Mouse (Mus musculus) CH12.LX (cell line): ENCODE data around the gene Tmed5. TPM values are rescaled to one million over a fixed set of nuclear protein-coding genes. Genes with fewer than 3 reads are reported as not detected.

ENCODE experiments used
- DNase-seq: peaks from one replicate; pipeline ENCODE4 v3.0.0-alpha.2; 2013; ENCODE audit errors: extremely low read depth
- H3K27ac ChIP-seq: 2 replicates; pipeline ENCODE4 v1.5.1; 2012; ENCODE audit warnings: low read depth, mild to moderate bottlenecking, control low read depth, moderate library complexity; ENCODE audit not compliant: insufficient read depth
- H3K27me3 ChIP-seq: replicated peaks from 2 replicates; pipeline ENCODE3; 2012; ENCODE audit warnings: inconsistent platforms
- H3K36me3 ChIP-seq, 2 experiments: replicated peaks in 1 of 2; 2 replicates each; pipeline versions ENCODE3 to v1.6.1; 2012; ENCODE audit warnings: inconsistent platforms in 1 of 2, low read length in 1 of 2, mild to moderate bottlenecking in 1 of 2, mixed read lengths in 1 of 2, moderate library complexity in 1 of 2; ENCODE audit not compliant: control insufficient read depth in 1 of 2, insufficient read depth in 1 of 2
- H3K4me1 ChIP-seq, 2 experiments: 2 replicates each; pipeline ENCODE4 v1.6.1; 2012; ENCODE audit warnings: inconsistent platforms in 1 of 2, moderate library complexity in 1 of 2; ENCODE audit not compliant: insufficient read depth in 2 of 2, control insufficient read depth in 1 of 2
- H3K4me2 ChIP-seq: 2 replicates; pipeline ENCODE4 v1.6.1; 2012; ENCODE audit warnings: low read depth, mild to moderate bottlenecking, control low read depth; ENCODE audit not compliant: poor library complexity, insufficient read depth, severe bottlenecking
- H3K4me3 ChIP-seq, 3 experiments: fragments of 150-350 bp in 1 of 3; sonication (generic) in 1 of 3; replicated peaks in 1 of 3; 2 replicates each; pipeline versions ENCODE3 to v1.5.1; 2011 to 2012; ENCODE audit warnings: low read depth in 2 of 3, low read length in 2 of 3, mild to moderate bottlenecking in 2 of 3, moderate library complexity in 2 of 3, control low read depth in 1 of 3, improper control_type of control experiment in 1 of 3, inconsistent platforms in 1 of 3, mixed read lengths in 1 of 3; ENCODE audit not compliant: poor library complexity in 1 of 3
- H3K79me2 ChIP-seq: replicated peaks from 2 replicates; pipeline ENCODE4 v1.6.1; 2012; ENCODE audit warnings: mild to moderate bottlenecking, moderate library complexity; ENCODE audit not compliant: control insufficient read depth, poor library complexity, insufficient read depth, severe bottlenecking; ENCODE audit errors: extremely low read depth
- H3K9ac ChIP-seq: 2 replicates; pipeline ENCODE4 v1.6.1; 2012; ENCODE audit warnings: low read depth, mild to moderate bottlenecking, control low read depth, moderate library complexity; ENCODE audit not compliant: insufficient read depth
- H3K9me3 ChIP-seq: replicated peaks from 2 replicates; pipeline ENCODE3; 2012; ENCODE audit warnings: low read length, inconsistent platforms, mixed read lengths
- BHLHE40 ChIP-seq: IDR thresholded peaks from 2 replicates; pipeline ENCODE4 v1.6.1; 2011; ENCODE audit warnings: mild to moderate bottlenecking, low read depth, low read length, improper control_type of control experiment
- CHD2 ChIP-seq: IDR thresholded peaks from 2 replicates; pipeline ENCODE4 v1.6.1; 2011; ENCODE audit warnings: low read length, improper control_type of control experiment
- EP300 ChIP-seq: IDR thresholded peaks from 2 replicates; pipeline ENCODE4 v1.6.1; 2011; ENCODE audit warnings: low read length, improper control_type of control experiment
- ETS1 ChIP-seq: conservative IDR thresholded peaks from 2 replicates; pipeline ENCODE4 v1.6.1; 2012; ENCODE audit warnings: low read depth, mild to moderate bottlenecking, inconsistent platforms, low read length, improper control_type of control experiment, moderate library complexity
- GABPA ChIP-seq: IDR thresholded peaks from 2 replicates; pipeline ENCODE4 v1.6.1; 2012; ENCODE audit warnings: low read depth, low read length, improper control_type of control experiment, inconsistent platforms; ENCODE audit not compliant: insufficient replicate concordance
- JUN ChIP-seq: IDR thresholded peaks from 2 replicates; pipeline ENCODE4 v1.6.1; 2011; ENCODE audit warnings: low read depth, mild to moderate bottlenecking, low read length, improper control_type of control experiment, moderate library complexity; ENCODE audit not compliant: insufficient read depth
- JUND ChIP-seq: conservative IDR thresholded peaks from 2 replicates; pipeline ENCODE4 v1.6.1; 2011; ENCODE audit warnings: low read depth, low read length, improper control_type of control experiment
- KAT2A ChIP-seq: IDR thresholded peaks from 2 replicates; pipeline ENCODE4 v1.6.1; 2012; ENCODE audit warnings: low read length, improper control_type of control experiment, inconsistent platforms; ENCODE audit not compliant: insufficient replicate concordance
- MAFK ChIP-seq: IDR thresholded peaks from 2 replicates; pipeline ENCODE4 v1.6.1; 2011; ENCODE audit warnings: low read length, improper control_type of control experiment; ENCODE audit not compliant: insufficient replicate concordance
- MAX ChIP-seq: IDR thresholded peaks from 2 replicates; pipeline ENCODE4 v1.6.1; 2011; ENCODE audit warnings: low read length, improper control_type of control experiment
- MAZ ChIP-seq: IDR thresholded peaks from 2 replicates; pipeline ENCODE4 v1.6.1; 2012; ENCODE audit warnings: low read depth, mild to moderate bottlenecking, inconsistent platforms, low read length, improper control_type of control experiment, moderate library complexity
- MEF2A ChIP-seq: IDR thresholded peaks from 2 replicates; pipeline ENCODE4 v1.6.1; 2014; ENCODE audit warnings: low read depth, mild to moderate bottlenecking, inconsistent platforms, low read length, improper control_type of control experiment, borderline replicate concordance
- MYC ChIP-seq: IDR thresholded peaks from 2 replicates; pipeline ENCODE4 v1.6.1; 2011; ENCODE audit warnings: low read depth, mild to moderate bottlenecking, improper control_type of control experiment, low read length
- NELFE ChIP-seq: IDR thresholded peaks from 2 replicates; pipeline ENCODE4 v1.6.1; 2011; ENCODE audit warnings: low read depth, low read length, improper control_type of control experiment
- NRF1 ChIP-seq: IDR thresholded peaks from 2 replicates; pipeline ENCODE4 v1.6.1; 2014; ENCODE audit warnings: low read depth, mild to moderate bottlenecking, inconsistent platforms, low read length, improper control_type of control experiment, moderate library complexity
- PAX5 ChIP-seq: IDR thresholded peaks from 2 replicates; pipeline ENCODE4 v1.6.1; 2012; ENCODE audit warnings: low read length, inconsistent platforms, mixed read lengths
- POLR2AphosphoS2 ChIP-seq: IDR thresholded peaks from 2 replicates; pipeline ENCODE4 v1.6.1; 2011; ENCODE audit warnings: low read depth, low read length, improper control_type of control experiment
- RAD21 ChIP-seq: IDR thresholded peaks from 2 replicates; pipeline ENCODE4 v1.6.1; 2011; ENCODE audit warnings: low read depth, mild to moderate bottlenecking, low read length, improper control_type of control experiment, moderate library complexity
- TBP ChIP-seq: conservative IDR thresholded peaks from 2 replicates; pipeline ENCODE4 v1.6.1; 2011; ENCODE audit warnings: low read depth, low read length, improper control_type of control experiment
- TCF12 ChIP-seq: IDR thresholded peaks from 2 replicates; pipeline ENCODE4 v1.6.1; 2014; ENCODE audit warnings: low read depth, mild to moderate bottlenecking, inconsistent platforms, low read length, improper control_type of control experiment
- UBTF ChIP-seq: IDR thresholded peaks from 2 replicates; pipeline ENCODE4 v1.6.1; 2012; ENCODE audit warnings: low read depth, mild to moderate bottlenecking, inconsistent platforms, low read length, improper control_type of control experiment, moderate library complexity
- USF1 ChIP-seq: IDR thresholded peaks from 2 replicates; pipeline ENCODE4 v1.6.1; 2014; ENCODE audit warnings: low read depth, mild to moderate bottlenecking, inconsistent platforms, low read length, improper control_type of control experiment
- USF2 ChIP-seq: conservative IDR thresholded peaks from 2 replicates; pipeline ENCODE4 v1.6.1; 2011; ENCODE audit warnings: low read depth, low read length, improper control_type of control experiment
- ZMIZ1 ChIP-seq: IDR thresholded peaks from 2 replicates; pipeline ENCODE4 v1.6.1; 2012; ENCODE audit warnings: low read depth, mild to moderate bottlenecking, inconsistent platforms, low read length, improper control_type of control experiment
- ZNF384 ChIP-seq: IDR thresholded peaks from 2 replicates; pipeline ENCODE4 v1.6.1; 2012; ENCODE audit warnings: low read depth, low read length, improper control_type of control experiment, inconsistent platforms
- dilution Hi-C: fragments of 300-500 bp; cut with MboI; formaldehyde crosslinking; loops from 2 replicates; pipeline ENCODE4 v1.14.3; 2020; ENCODE audit warnings: low sequenced_read_pairs; ENCODE audit not compliant: extremely low pct_unique_long_range_greater_than_20kb, extremely low pct_ligation_motif_present
- in situ Hi-C: fragments of 300-500 bp; cut with MboI; formaldehyde crosslinking; loops from 3 replicates; pipeline ENCODE4 v1.14.3; 2019; ENCODE audit warnings: low sequenced_read_pairs, low pct_ligation_motif_present, low pct_unique_long_range_greater_than_20kb, mixed read lengths
- polyA plus RNA-seq: library from polyadenylated mRNA; unstranded; fragments of >175 nt; gene quantifications from 2 replicates; pipeline ENCODE4 v1.2.1, GENCODE M21; 2012; ENCODE audit warnings: low read depth; ENCODE audit not compliant: insufficient read length
- total RNA-seq, 2 experiments: library from RNA; depleted of rRNA; stranded (reverse); fragments of 300-350 nt in 1 of 2; fragments of >200 nt in 1 of 2; gene quantifications; 2 replicates each; pipeline ENCODE4 v1.2.3; 2012 to 2014

The Tmed5 gene
- total and polyA plus RNA-seq, 3 experiments = 60.2 to 122 (median 74.6) TPM

DNA sequence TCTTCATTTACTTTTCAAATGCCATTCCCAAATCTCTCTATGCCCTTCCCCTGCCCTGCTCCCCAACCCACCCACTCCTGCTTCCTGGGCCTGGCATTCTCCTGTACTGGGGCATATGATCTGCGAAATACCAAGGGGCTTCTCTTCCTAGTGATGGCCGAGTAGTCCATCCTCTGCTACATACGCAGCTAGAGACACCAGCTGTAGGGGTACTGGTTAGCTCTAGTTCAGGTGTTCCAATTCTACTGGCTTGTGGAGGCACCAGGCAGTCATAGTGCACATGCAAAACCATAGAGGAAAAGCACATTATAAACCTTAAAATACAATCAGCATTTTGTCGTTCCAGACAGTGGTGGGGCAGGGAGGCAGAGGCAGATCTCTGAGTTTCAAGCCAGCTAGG, 14.7 kb downstream of the Tmed5 start:
- H3K4me3 ChIP-seq = no peak overlapping the region
- H3K9me3 ChIP-seq = no peaks in the 10 kb centered on the region
- no peaks in the 10 kb centered on the region for H3K27me3 ChIP-seq
- H3K36me3 ChIP-seq = peaks cover 10 to 31% of the 10 kb centered on the region in 2 experiments
- no peak overlapping the region for H3K9ac ChIP-seq
- H3K4me1 ChIP-seq = peaks cover 0 to 7% of the 10 kb centered on the region in 2 experiments; a peak in 1 of 4 replicates
- no peaks in the 10 kb centered on the region for H3K79me2 ChIP-seq
- DNase-seq = no peak
- TF ChIP-seq MYC (no peak), GABPA (no peak), EP300 (no peak), ETS1 (no peak), USF2 (no peak)
- no peak overlapping the region for H3K27ac ChIP-seq
- in situ Hi-C loops = no loop called here
- H3K4me2 ChIP-seq = no peak overlapping the region
- dilution Hi-C loops = no loop called here

DNA sequence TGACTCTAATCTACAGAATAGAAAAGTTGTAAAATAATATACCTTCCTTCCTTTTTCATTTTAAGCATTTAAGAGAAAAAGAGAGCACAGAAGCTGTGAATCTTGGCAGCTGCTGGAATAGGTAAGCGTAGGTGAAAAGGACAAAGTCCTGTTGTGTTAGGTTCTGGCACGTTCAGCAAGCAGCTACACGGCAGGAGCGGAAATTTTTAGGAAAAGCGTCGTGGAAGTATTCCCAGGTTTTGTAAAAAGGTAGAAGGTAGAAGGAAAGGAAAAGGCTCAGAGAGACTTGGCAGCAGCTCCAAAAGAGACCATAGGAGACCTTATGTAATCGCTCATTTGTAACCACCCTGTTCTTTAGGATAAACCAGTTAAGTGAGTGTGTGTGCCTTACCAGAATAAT, 23.1 kb downstream of the Tmed5 start:
- in situ Hi-C loops = no loop called here
- dilution Hi-C loops = no loop called here

DNA sequence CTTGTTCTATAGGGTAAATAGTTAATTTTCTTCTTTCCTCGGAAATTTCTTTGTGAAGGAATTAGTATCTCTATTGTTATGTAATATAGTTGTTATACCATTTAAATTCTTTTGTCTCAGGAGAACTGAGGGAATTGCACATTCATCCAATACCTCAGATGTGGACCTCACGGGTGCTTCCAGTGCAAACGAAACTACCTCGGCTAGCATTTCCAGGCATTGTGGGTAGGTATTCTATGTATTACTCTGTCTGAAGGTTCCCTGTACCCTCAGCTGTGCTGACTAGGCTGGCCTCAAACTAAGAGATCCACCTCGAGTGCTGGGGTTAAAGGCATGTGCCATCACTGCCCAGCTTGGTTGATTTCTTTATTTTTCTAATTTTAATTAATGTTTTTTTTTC, 28.1 kb downstream of the Tmed5 start:
- Histone ChIP-seq H3K4me2 (no peak overlapping the region), H3K27ac (no peak overlapping the region), H3K4me1 (no peaks in the 10 kb centered on the region), H3K4me3 (no peak overlapping the region), H3K36me3 (peaks cover 21 to 61% of the 10 kb centered on the region in 2 experiments), H3K9me3 (no peaks in the 10 kb centered on the region), H3K27me3 (no peaks in the 10 kb centered on the region), H3K9ac (no peak overlapping the region), H3K79me2 (no peaks in the 10 kb centered on the region)
- no peak for DNase-seq
- dilution Hi-C loops (no loop called here), in situ Hi-C loops (no loop called here)
- TF ChIP-seq TCF12 (no peak), NRF1 (no peak), MEF2A (no peak), ETS1 (no peak), USF2 (no peak), USF1 (no peak), JUND (no peak), MYC (no peak), EP300 (no peak), UBTF (no peak), BHLHE40 (no peak), MAFK (no peak), MAX (no peak), TBP (no peak), NELFE (no peak), PAX5 (no peak), ZMIZ1 (no peak), MAZ (no peak)

More for the DNA sequence above, 23.1 kb downstream of the Tmed5 start:
- no peak for DNase-seq
- no peaks in the 10 kb centered on the region; the same call in 1 of the 2 replicates for H3K79me2 ChIP-seq
- no peak overlapping the region for H3K4me2 ChIP-seq
- no peaks in the 10 kb centered on the region for H3K9me3 ChIP-seq
- no peaks in the 10 kb centered on the region for H3K4me1 ChIP-seq
- no peaks in the 10 kb centered on the region for H3K27me3 ChIP-seq
- no peak for TF ChIP-seq NELFE
- TF ChIP-seq MAX = no peak
- TF ChIP-seq ZNF384 = no peak
- no peak for TF ChIP-seq TBP
- no peak for TF ChIP-seq JUN
- TF ChIP-seq BHLHE40 = no peak
- no peak for TF ChIP-seq EP300
- no peak for TF ChIP-seq POLR2AphosphoS2
- no peak for TF ChIP-seq USF1
- no peak for TF ChIP-seq MEF2A
- no peak for TF ChIP-seq KAT2A
- no peak for TF ChIP-seq MAZ
- no peak for TF ChIP-seq RAD21
- no peak for TF ChIP-seq JUND
- TF ChIP-seq ZMIZ1 = no peak
- no peak for TF ChIP-seq CHD2
- no peak for TF ChIP-seq USF2
- H3K4me3 ChIP-seq = no peak overlapping the region
- H3K9ac ChIP-seq = no peak overlapping the region
- no peak overlapping the region for H3K27ac ChIP-seq
- peaks cover 13 to 32% of the 10 kb centered on the region in 2 experiments for H3K36me3 ChIP-seq
